Mouse (Mus musculus): ENCODE results near the gene Ythdf2.

Gene Ythdf2

GRCm38 (mm10) chr4:132210325-132210724 lies 1.8 kb downstream of the Ythdf2 start:
- no peak for DNase-seq (ENCODE audit: low read depth, low spot score)

GRCm38 (mm10) chr4:132209299-132209698 lies 2.8 kb downstream of the Ythdf2 start:
- no peak for DNase-seq (ENCODE audit: low read depth, low spot score)

- DNase-seq (ENCODE audit: low read depth, low spot score) = no peak
Measured at GRCm38 (mm10) chr4:132207280-132207679, 4.8 kb downstream of the Ythdf2 start.

- no peak for DNase-seq (ENCODE audit: low read depth, low spot score)
Measured at GRCm38 (mm10) chr4:132198771-132199170, 13.3 kb downstream of the Ythdf2 start.

GRCm38 (mm10) chr4:132198285-132198712 lies 13.8 kb downstream of the Ythdf2 start:
- DNase-seq (ENCODE audit: low read depth, low spot score) = no peak

- DNase-seq (ENCODE audit: low read depth, low spot score) = no peak
Measured at GRCm38 (mm10) chr4:132194975-132195374, 17.1 kb downstream of the Ythdf2 start.

- no peak for DNase-seq (ENCODE audit: low read depth, low spot score)
Measured at GRCm38 (mm10) chr4:132194373-132194772, 17.7 kb downstream of the Ythdf2 start.

GRCm38 (mm10) chr4:132187826-132188401 lies 24.2 kb downstream of the Ythdf2 start:
- DNase-seq (ENCODE audit: low read depth, low spot score) = no peak

GRCm38 (mm10) chr4:132183162-132183561 lies 28.9 kb downstream of the Ythdf2 start:
- no peak for DNase-seq (ENCODE audit: low read depth, low spot score)

- DNase-seq (ENCODE audit: low read depth, low spot score) = no peak
Measured at GRCm38 (mm10) chr4:132181721-132182658, 30.1 kb downstream of the Ythdf2 start.

GRCm38 (mm10) chr4:132180710-132181109 lies 31.4 kb downstream of the Ythdf2 start:
- DNase-seq (ENCODE audit: low read depth, low spot score) = no peak

GRCm38 (mm10) chr4:132178630-132179059 lies 33.5 kb downstream of the Ythdf2 start:
- peak; percentile 42 for DNase-seq (ENCODE audit: low read depth, low spot score)

GRCm38 (mm10) chr4:132176474-132176873 lies 35.6 kb downstream of the Ythdf2 start:
- no peak for DNase-seq (ENCODE audit: low read depth, low spot score)

- no peak for DNase-seq (ENCODE audit: low read depth, low spot score)
Measured at GRCm38 (mm10) chr4:132170891-132171290, 41.2 kb downstream of the Ythdf2 start.

- DNase-seq (ENCODE audit: low read depth, low spot score) = no peak
Measured at GRCm38 (mm10) chr4:132169761-132170160, 42.3 kb downstream of the Ythdf2 start.

- DNase-seq (ENCODE audit: low read depth, low spot score) = no peak
Measured at GRCm38 (mm10) chr4:132169271-132169670, 42.8 kb downstream of the Ythdf2 start.

GRCm38 (mm10) chr4:132167436-132167835 lies 44.7 kb downstream of the Ythdf2 start:
- DNase-seq (ENCODE audit: low read depth, low spot score) = no peak

- DNase-seq (ENCODE audit: low read depth, low spot score) = no peak
Measured at GRCm38 (mm10) chr4:132166350-132167290, 45.5 kb downstream of the Ythdf2 start.

GRCm38 (mm10) chr4:132165691-132166090 lies 46.4 kb downstream of the Ythdf2 start:
- no peak for DNase-seq (ENCODE audit: low read depth, low spot score)

GRCm38 (mm10) chr4:132156941-132157622 lies 55.0 kb downstream of the Ythdf2 start:
- DNase-seq (ENCODE audit: low read depth, low spot score) = no peak
